Mouse (Mus musculus): Measurements from ENCODE around the gene Bcat1.

Bcat1 gene

GRCm38 (mm10) chr6:145075548-145076224, at the start of gene Bcat1:
TSS of gene Bcat1 (minus strand) at chr6:145076184.
- no peak for DNase-seq (ENCODE audit: low spot score in 2 of 2)

GRCm38 (mm10) chr6:145125591-145126113, 49.7 kb upstream of the Bcat1 start:
- no peak for DNase-seq (ENCODE audit: low spot score in 2 of 2)

- no peak for DNase-seq (ENCODE audit: low spot score in 2 of 2)
These were observed 48.6 kb upstream of the Bcat1 start for GRCm38 (mm10) chr6:145124621-145125020.

- no peak for DNase-seq (ENCODE audit: low spot score in 2 of 2)
These were observed 47.4 kb upstream of the Bcat1 start for GRCm38 (mm10) chr6:145123136-145124060.

- no peak for DNase-seq (ENCODE audit: low spot score in 2 of 2)
These were observed 46.6 kb upstream of the Bcat1 start for GRCm38 (mm10) chr6:145122423-145123059.

GRCm38 (mm10) chr6:145121590-145122420, 45.8 kb upstream of the Bcat1 start:
- DNase-seq (ENCODE audit: low spot score in 2 of 2): peak; percentile 70 to 73

GRCm38 (mm10) chr6:145120787-145121589, 45.0 kb upstream of the Bcat1 start:
- DNase-seq (ENCODE audit: low spot score in 2 of 2): peak; percentile 70 to 71

GRCm38 (mm10) chr6:145120086-145120485, 44.1 kb upstream of the Bcat1 start:
- no peak for DNase-seq (ENCODE audit: low spot score in 2 of 2)

GRCm38 (mm10) chr6:145116098-145116672, 40.2 kb upstream of the Bcat1 start:
- peak; percentile 47 to 50 for DNase-seq (ENCODE audit: low spot score in 2 of 2)

- peak in 1 of 2 experiments; percentile 44 for DNase-seq (ENCODE audit: low spot score in 2 of 2)
These were observed 39.6 kb upstream of the Bcat1 start, which contains the start of gene Lrmp for GRCm38 (mm10) chr6:145115476-145116097. TSS of gene Lrmp (plus strand) at chr6:145115653.

- no peak for DNase-seq (ENCODE audit: low spot score in 2 of 2)
These were observed 38.6 kb upstream of the Bcat1 start for GRCm38 (mm10) chr6:145114561-145114960.

- no peak for DNase-seq (ENCODE audit: low spot score in 2 of 2)
These were observed 36.9 kb upstream of the Bcat1 start for GRCm38 (mm10) chr6:145112865-145113264.

GRCm38 (mm10) chr6:145110786-145111185, 34.8 kb upstream of the Bcat1 start:
- DNase-seq (ENCODE audit: low spot score in 2 of 2): no peak

GRCm38 (mm10) chr6:145106163-145106842, 30.3 kb upstream of the Bcat1 start:
- DNase-seq (ENCODE audit: low spot score in 2 of 2): no peak

GRCm38 (mm10) chr6:145105439-145105838, 29.5 kb upstream of the Bcat1 start:
- DNase-seq (ENCODE audit: low spot score in 2 of 2): no peak

- DNase-seq (ENCODE audit: low spot score in 2 of 2): no peak
These were observed 28.4 kb upstream of the Bcat1 start for GRCm38 (mm10) chr6:145104241-145104939.

- no peak for DNase-seq (ENCODE audit: low spot score in 2 of 2)
These were observed 24.9 kb upstream of the Bcat1 start for GRCm38 (mm10) chr6:145100923-145101322.

- DNase-seq (ENCODE audit: low spot score in 2 of 2): no peak
These were observed 18.4 kb upstream of the Bcat1 start for GRCm38 (mm10) chr6:145094431-145094830.
